Mouse (Mus musculus) C2C12 (cell line): Measurements from ENCODE around the gene Rgs6. TPM values are rescaled to one million over a fixed set of nuclear protein-coding genes. Genes with fewer than 3 reads are reported as not detected.

Source experiments
- H3K27me3 ChIP-seq: one replicate; pipeline ENCODE4 v1.6.1; 2011; ENCODE audit not compliant: control insufficient read depth, insufficient read depth, insufficient read length
- H3K36me3 ChIP-seq: one replicate; pipeline ENCODE4 v1.6.1; 2011; ENCODE audit not compliant: control insufficient read depth, insufficient read depth
- H3K4me3 ChIP-seq: one replicate; pipeline ENCODE4 v1.5.1; 2011; ENCODE audit warnings: mild to moderate bottlenecking, control low read depth; ENCODE audit not compliant: poor library complexity, insufficient read depth, severe bottlenecking
- H3K79me2 ChIP-seq: one replicate; pipeline ENCODE4 v1.6.1; 2011; ENCODE audit not compliant: control insufficient read depth, insufficient read depth
- H3K79me3 ChIP-seq: one replicate; pipeline ENCODE4 v1.6.1; 2011; ENCODE audit warnings: low read depth, control low read depth
- H3ac ChIP-seq: one replicate; pipeline ENCODE3; 2011; ENCODE audit warnings: low read depth; ENCODE audit not compliant: control insufficient read depth, insufficient read length
- CEBPB ChIP-seq: IDR thresholded peaks from one replicate; pipeline ENCODE4 v1.6.1; 2011; ENCODE audit warnings: low read depth, mild to moderate bottlenecking, control low read depth, moderate library complexity
- CTCF ChIP-seq: IDR thresholded peaks from one replicate; pipeline ENCODE4 v1.5.1; 2011; ENCODE audit not compliant: control insufficient read depth, insufficient read depth, insufficient read length
- FOSL1 ChIP-seq: IDR thresholded peaks from one replicate; pipeline ENCODE4 v1.8.0; 2011; ENCODE audit warnings: mild to moderate bottlenecking, low read length; ENCODE audit not compliant: poor library complexity, insufficient read depth, severe bottlenecking
- MAX ChIP-seq: IDR thresholded peaks from one replicate; pipeline ENCODE4 v1.6.1; 2011; ENCODE audit warnings: mild to moderate bottlenecking, control low read depth
- MYOD1 ChIP-seq: IDR thresholded peaks from one replicate; pipeline ENCODE4 v1.6.1; 2011; ENCODE audit warnings: low read depth; ENCODE audit not compliant: control insufficient read depth, insufficient read length
- MYOG ChIP-seq: IDR thresholded peaks from one replicate; pipeline ENCODE4 v1.6.1; 2011; ENCODE audit not compliant: control insufficient read depth, insufficient read length; ENCODE audit errors: extremely low read depth
- USF1 ChIP-seq: IDR thresholded peaks from one replicate; pipeline ENCODE4 v1.6.1; 2011; ENCODE audit warnings: low read depth, mild to moderate bottlenecking, control low read depth, moderate library complexity
- polyA plus RNA-seq: library from polyadenylated mRNA; unstranded; fragments of >200 nt; fragmentation: generic; extraction: Trizol; gene quantifications from one replicate; pipeline ENCODE4 v1.2.1, GENCODE M21; 2012; ENCODE audit warnings: missing spikeins

Rgs6 gene
- polyA plus RNA-seq, 1 experiment: not detected

- no peaks in the 10 kb centered on the region for H3K79me3 ChIP-seq
- no peak overlapping the region for H3ac ChIP-seq
- no peaks in the 10 kb centered on the region for H3K27me3 ChIP-seq
- no peaks in the 10 kb centered on the region for H3K36me3 ChIP-seq
- TF ChIP-seq FOSL1: no peak
- no peak for TF ChIP-seq USF1
- no peak for TF ChIP-seq MYOG
- no peak for TF ChIP-seq CEBPB
- no peak for TF ChIP-seq CTCF
- no peak for TF ChIP-seq MYOD1
- TF ChIP-seq MAX: no peak
- no peaks in the 10 kb centered on the region for H3K79me2 ChIP-seq
- H3K4me3 ChIP-seq: no peak overlapping the region
Measured at GRCm38 (mm10) chr12:83160211-83160610, 572.1 kb downstream of the Rgs6 start.

GRCm38 (mm10) chr12:83160700-83161099, 572.6 kb downstream of the Rgs6 start:
- H3K79me3 ChIP-seq: no peaks in the 10 kb centered on the region
- no peaks in the 10 kb centered on the region for H3K27me3 ChIP-seq
- no peaks in the 10 kb centered on the region for H3K36me3 ChIP-seq
- no peak for TF ChIP-seq MYOD1
- TF ChIP-seq USF1: no peak
- no peak for TF ChIP-seq MYOG
- TF ChIP-seq FOSL1: no peak
- H3ac ChIP-seq: no peak overlapping the region
- no peaks in the 10 kb centered on the region for H3K79me2 ChIP-seq
- H3K4me3 ChIP-seq: no peak overlapping the region

- no peaks in the 10 kb centered on the region for H3K36me3 ChIP-seq
- no peaks in the 10 kb centered on the region for H3K79me2 ChIP-seq
- no peaks in the 10 kb centered on the region for H3K27me3 ChIP-seq
- H3K4me3 ChIP-seq: no peak overlapping the region
- no peak overlapping the region for H3ac ChIP-seq
- no peak for TF ChIP-seq MAX
- TF ChIP-seq CTCF: no peak
- no peak for TF ChIP-seq USF1
- TF ChIP-seq CEBPB: no peak
- TF ChIP-seq MYOG: no peak
- no peak for TF ChIP-seq MYOD1
- TF ChIP-seq FOSL1: no peak
- H3K79me3 ChIP-seq: no peaks in the 10 kb centered on the region
Measured at GRCm38 (mm10) chr12:83163721-83164120, 575.6 kb downstream of the Rgs6 start.

GRCm38 (mm10) chr12:83165058-83165457, 577.0 kb downstream of the Rgs6 start:
- Histone ChIP-seq H3K4me3 (no peak overlapping the region), H3K27me3 (no peaks in the 10 kb centered on the region), H3K79me3 (no peaks in the 10 kb centered on the region), H3ac (no peak overlapping the region), H3K36me3 (no peaks in the 10 kb centered on the region), H3K79me2 (no peaks in the 10 kb centered on the region)
- no peak for TF ChIP-seq USF1
- no peak for TF ChIP-seq MYOD1
- TF ChIP-seq MAX: no peak
- no peak for TF ChIP-seq FOSL1
- TF ChIP-seq CEBPB: no peak
- TF ChIP-seq CTCF: no peak
- TF ChIP-seq MYOG: no peak

- no peaks in the 10 kb centered on the region for H3K79me2 ChIP-seq
- no peaks in the 10 kb centered on the region for H3K27me3 ChIP-seq
- TF ChIP-seq MAX: no peak
- no peak for TF ChIP-seq FOSL1
- no peak for TF ChIP-seq MYOD1
- TF ChIP-seq CTCF: no peak
- TF ChIP-seq USF1: no peak
- no peak for TF ChIP-seq MYOG
- no peak for TF ChIP-seq CEBPB
- H3K4me3 ChIP-seq: no peak overlapping the region
- H3K79me3 ChIP-seq: no peaks in the 10 kb centered on the region
- H3K36me3 ChIP-seq: no peaks in the 10 kb centered on the region
- no peak overlapping the region for H3ac ChIP-seq
Measured at GRCm38 (mm10) chr12:83168310-83168709, 580.2 kb downstream of the Rgs6 start.

GRCm38 (mm10) chr12:83169495-83170209, 581.6 kb downstream of the Rgs6 start:
- no peak for TF ChIP-seq FOSL1
- TF ChIP-seq USF1: no peak
- no peak for TF ChIP-seq MYOG
- no peak for TF ChIP-seq CTCF
- no peak for TF ChIP-seq MYOD1
- TF ChIP-seq CEBPB: no peak
- TF ChIP-seq MAX: no peak
- H3K79me2 ChIP-seq: no peaks in the 10 kb centered on the region
- H3K27me3 ChIP-seq: no peaks in the 10 kb centered on the region
- H3K36me3 ChIP-seq: no peaks in the 10 kb centered on the region
- no peak overlapping the region for H3ac ChIP-seq
- H3K79me3 ChIP-seq: no peaks in the 10 kb centered on the region
- no peak overlapping the region for H3K4me3 ChIP-seq
